Mouse (Mus musculus): ENCODE data around the gene Prph2.

DNA sequence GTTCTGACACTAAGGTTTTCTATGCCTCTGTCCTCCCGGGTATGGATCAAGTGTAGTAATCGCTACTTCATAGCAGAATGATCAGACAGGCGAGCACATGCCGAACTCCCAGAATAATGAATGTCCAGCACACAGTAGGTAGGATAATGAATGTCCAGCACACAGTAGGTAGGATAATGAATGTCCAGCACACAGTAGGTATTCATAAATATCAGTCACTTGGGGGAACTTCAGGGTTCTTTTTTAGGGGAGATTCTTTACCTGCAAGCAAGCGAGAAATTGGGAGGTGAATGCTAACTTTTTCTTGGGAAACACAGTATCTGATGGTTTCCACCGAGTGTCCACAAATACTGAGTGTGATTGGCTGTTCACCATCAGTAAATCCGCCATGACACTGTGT is 62.3 kb downstream of the Prph2 start:
- TF ChIP-seq CTCF (IDR thresholded peaks at IDR 0.05; ENCODE audit: low read depth, low read length) (no peak), POLR2A (IDR thresholded peaks at IDR 0.05; ENCODE audit: borderline replicate concordance, low read depth, low read length) (no peak)

Data from bone marrow macrophage, adult 2 months (primary cell).